Comparison of ENCODE assay signal across 8 mouse cellular contexts in the genomic region with DNA sequence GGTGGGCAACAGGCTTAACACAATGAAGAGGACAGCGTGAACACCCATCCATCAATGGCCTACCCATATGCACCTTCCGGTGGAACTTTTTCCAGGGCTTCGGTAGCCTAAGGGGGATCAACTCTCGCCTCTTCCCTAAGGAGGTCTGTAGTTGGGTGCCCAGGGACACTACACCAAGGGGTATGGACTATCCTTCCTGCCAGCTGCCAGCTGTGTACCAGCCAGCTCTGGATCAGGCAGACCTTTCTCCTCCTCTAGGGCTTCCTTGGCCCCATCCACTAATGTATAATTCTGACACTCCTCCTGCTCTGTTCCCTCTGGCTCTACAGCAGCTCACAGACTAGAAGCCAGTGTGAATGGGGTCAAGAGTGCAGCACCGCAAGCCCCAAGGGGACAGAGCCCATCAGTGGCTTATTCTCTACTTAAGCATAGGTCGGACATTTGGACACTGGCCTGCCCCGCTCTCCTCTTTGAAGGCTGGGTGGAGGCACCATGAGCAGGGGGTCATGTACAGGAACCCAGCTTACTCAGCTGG. TPM values are rescaled to one million over a fixed set of nuclear protein-coding genes. Genes with fewer than 3 reads are reported as not detected.
DNase-seq lines count a peak whose midpoint lies in the region; ATAC-seq and TF ChIP-seq lines count a peak whose summit lies in the region.

No protein-coding gene starts in this region.

- H3K27me3 ChIP-seq in lung, embryonic 15.5 days: no peaks in the 10 kb centered on the region
- H3K27me3 ChIP-seq in embryonic facial prominence, embryonic 11.5 days (ENCODE audit: control insufficient read depth, insufficient read depth, low read length): no peaks in the 10 kb centered on the region
- H3K27me3 ChIP-seq in intestine, postnatal 0 days (replicated peaks; ENCODE audit: control insufficient read depth, insufficient read depth, low read length): no peaks in the 10 kb centered on the region
- no peaks in the 10 kb centered on the region for H3K27me3 ChIP-seq in neural tube, embryonic 15.5 days (replicated peaks)
- H3K27me3 ChIP-seq in cerebellum, adult 2 months (ENCODE audit: control insufficient read depth, insufficient read depth, low read length): no peaks in the 10 kb centered on the region

- peaks cover 42% of the 10 kb centered on the region for H3K4me1 ChIP-seq in lung, embryonic 15.5 days
- H3K4me1 ChIP-seq in embryonic facial prominence, embryonic 11.5 days (ENCODE audit: control insufficient read depth, insufficient read depth, low read length): peaks cover 7% of the 10 kb centered on the region
- peaks cover 11% of the 10 kb centered on the region; the same call in 1 of the 2 replicates for H3K4me1 ChIP-seq in intestine, postnatal 0 days (replicated peaks; ENCODE audit: control insufficient read depth, insufficient read depth, low read length)
- H3K4me1 ChIP-seq in neural tube, embryonic 15.5 days: peaks cover 22% of the 10 kb centered on the region
- H3K4me1 ChIP-seq in cerebellum, adult 2 months (ENCODE audit: control insufficient read depth, insufficient read depth, low read length): no peaks in the 10 kb centered on the region

- peak overlapping the region; percentile 67 for H3K9ac ChIP-seq in lung, embryonic 15.5 days
- H3K9ac ChIP-seq in embryonic facial prominence, embryonic 11.5 days (replicated peaks; ENCODE audit: low read length): peak overlapping the region; percentile 74
- H3K9ac ChIP-seq in intestine, postnatal 0 days (ENCODE audit: low read depth, low read length): peak overlapping the region; percentile 62
- H3K9ac ChIP-seq in neural tube, embryonic 15.5 days (replicated peaks): peak overlapping the region; percentile 36; the same call in 1 of the 2 replicates

- no peak for TF ChIP-seq POLR2A in cerebellum, adult 2 months (IDR thresholded peaks at IDR 0.05; ENCODE audit: borderline replicate concordance, insufficient read depth, low read length)

- H3K4me3 ChIP-seq in lung, embryonic 15.5 days: peak overlapping the region; percentile 52
- H3K4me3 ChIP-seq in embryonic facial prominence, embryonic 11.5 days (ENCODE audit: low read depth, low read length): peak overlapping the region; percentile 60
- H3K4me3 ChIP-seq in intestine, postnatal 0 days (ENCODE audit: low read depth, low read length): peak overlapping the region; percentile 44
- peak overlapping the region; percentile 33 for H3K4me3 ChIP-seq in neural tube, embryonic 15.5 days (replicated peaks)
- no peak overlapping the region for H3K4me3 ChIP-seq in cerebellum, adult 2 months (replicated peaks; ENCODE audit: insufficient read depth, low read depth, low read length)

- H3K9me3 ChIP-seq in lung, embryonic 15.5 days: no peaks in the 10 kb centered on the region
- H3K9me3 ChIP-seq in embryonic facial prominence, embryonic 11.5 days (replicated peaks; ENCODE audit: control insufficient read depth, low read length): no peaks in the 10 kb centered on the region
- H3K9me3 ChIP-seq in intestine, postnatal 0 days (ENCODE audit: control insufficient read depth): no peaks in the 10 kb centered on the region
- H3K9me3 ChIP-seq in neural tube, embryonic 15.5 days (replicated peaks): no peaks in the 10 kb centered on the region

- peak overlapping the region; percentile 77 for H3K4me2 ChIP-seq in lung, embryonic 15.5 days
- peak overlapping the region; percentile 89 for H3K4me2 ChIP-seq in embryonic facial prominence, embryonic 11.5 days (ENCODE audit: low read depth, low read length)
- peak overlapping the region; percentile 63 for H3K4me2 ChIP-seq in intestine, postnatal 0 days (replicated peaks; ENCODE audit: low read depth)
- H3K4me2 ChIP-seq in neural tube, embryonic 15.5 days: peak overlapping the region; percentile 49

- DNase-seq in lung, postnatal 10 days: no peak
- DNase-seq in embryonic facial prominence, embryonic 11.5 days (ENCODE audit: low spot score): no peak
- no peak for DNase-seq in layer of hippocampus, postnatal 14 days (ENCODE audit: low spot score in 2 of 2)
- DNase-seq in layer of hippocampus, postnatal 10 days (ENCODE audit: low spot score in 2 of 2): no peak
- DNase-seq in cerebellum, adult 2 months: no peak

- no peak for ATAC-seq in lung, embryonic 15.5 days (ENCODE audit: borderline replicate concordance, extremely low read depth, low FRiP score, low TSS enrichment)
- no peak for ATAC-seq in embryonic facial prominence, embryonic 11.5 days (replicated peaks; ENCODE audit: insufficient number of reproducible peaks, low FRiP score, low TSS enrichment, low read depth)
- ATAC-seq in intestine, postnatal 0 days: no peak
- ATAC-seq in neural tube, embryonic 15.5 days (ENCODE audit: low FRiP score): no peak

- H3K27ac ChIP-seq in lung, embryonic 15.5 days: peak overlapping the region; percentile 98
- peak overlapping the region; percentile 94 for H3K27ac ChIP-seq in embryonic facial prominence, embryonic 11.5 days (replicated peaks; ENCODE audit: low read depth, low read length)
- peak overlapping the region; percentile 75 for H3K27ac ChIP-seq in intestine, postnatal 0 days (ENCODE audit: low read depth, low read length)
- peak overlapping the region; percentile 74 for H3K27ac ChIP-seq in neural tube, embryonic 15.5 days (replicated peaks)
- no peak overlapping the region for H3K27ac ChIP-seq in cerebellum, adult 2 months (ENCODE audit: insufficient read depth, low read length)

- TF ChIP-seq CTCF in intestine, postnatal 0 days (IDR thresholded peaks at IDR 0.05; ENCODE audit: low read depth): no peak
- TF ChIP-seq CTCF in cerebellum, adult 2 months (IDR thresholded peaks at IDR 0.05; ENCODE audit: borderline replicate concordance, insufficient read depth, low read depth, low read length): no peak

- H3K36me3 ChIP-seq in lung, embryonic 15.5 days: peaks cover 24% of the 10 kb centered on the region
- peaks cover 5% of the 10 kb centered on the region for H3K36me3 ChIP-seq in embryonic facial prominence, embryonic 11.5 days (replicated peaks; ENCODE audit: control insufficient read depth, insufficient read depth, low read depth, low read length)
- H3K36me3 ChIP-seq in intestine, postnatal 0 days (ENCODE audit: control insufficient read depth, insufficient read depth): peaks cover 20% of the 10 kb centered on the region
- H3K36me3 ChIP-seq in neural tube, embryonic 15.5 days: no peaks in the 10 kb centered on the region

- 34% methylated on average over 7 of the region's 7 CpGs for WGBS in lung, embryonic 15.5 days
- 23% methylated on average over 7 of the region's 7 CpGs for whole genome bisulfite sequencing in embryonic facial prominence, embryonic 11.5 days
- 57% methylated on average over 7 of the region's 7 CpGs for WGBS in intestine, postnatal 0 days
- 85% methylated on average over 7 of the region's 7 CpGs for WGBS in neural tube, embryonic 15.5 days
- WGBS in cerebellum, adult 2 months: 89% methylated on average over 7 of the region's 7 CpGs

RNA-seq across cellular contexts. Expression of gene Emilin1, which starts 1.0 kb away (rescaled TPM):
- 228 and 233 TPM in 2 replicates for polyA plus RNA-seq in lung, embryonic 15.5 days (2015; fragmentation: Nextera tagmentation; extraction: Ambion mirVana)
- polyA plus RNA-seq in embryonic facial prominence, embryonic 11.5 days (2014; fragmentation: Nextera tagmentation; extraction: Ambion mirVana): 79.7 and 95.4 TPM in 2 replicates
- polyA plus RNA-seq in intestine, postnatal 0 days (2015; fragmentation: Nextera tagmentation; extraction: Ambion mirVana): 63.2 and 63.7 TPM in 2 replicates
- 24.5 and 52.1 TPM in 2 replicates for polyA plus RNA-seq in neural tube, embryonic 15.5 days (2015; fragmentation: Nextera tagmentation; extraction: Ambion mirVana)
- 1 to 10 TPM; 3.9 to 4.5 TPM for total RNA-seq in layer of hippocampus, postnatal 14 days (2021)
- total RNA-seq in layer of hippocampus, postnatal 10 days (2021): 1 to 10 TPM; 5.7 to 6.5 TPM
- polyA plus RNA-seq in cerebellum, adult 2 months (2012; rRNA removed): 1.7 and 2.6 TPM in 2 replicates

RNA-seq across cellular contexts. Expression of gene Ost4, which starts 6.6 kb away (rescaled TPM):
- 421 and 449 TPM in 2 replicates for polyA plus RNA-seq in lung, embryonic 15.5 days (2015; fragmentation: Nextera tagmentation; extraction: Ambion mirVana)
- 347 and 379 TPM in 2 replicates for polyA plus RNA-seq in embryonic facial prominence, embryonic 11.5 days (2014; fragmentation: Nextera tagmentation; extraction: Ambion mirVana)
- polyA plus RNA-seq in intestine, postnatal 0 days (2015; fragmentation: Nextera tagmentation; extraction: Ambion mirVana): 458 and 495 TPM in 2 replicates
- polyA plus RNA-seq in neural tube, embryonic 15.5 days (2015; fragmentation: Nextera tagmentation; extraction: Ambion mirVana): 244 and 282 TPM in 2 replicates
- total RNA-seq in layer of hippocampus, postnatal 14 days (2021): 100 to 1,000 TPM; 100 to 108 TPM
- 10 to 100 TPM; 91.7 to 98.2 TPM for total RNA-seq in layer of hippocampus, postnatal 10 days (2021)
- 174 and 187 TPM in 2 replicates for polyA plus RNA-seq in cerebellum, adult 2 months (2012; rRNA removed)

RNA-seq across cellular contexts. Expression of gene Khk, which starts 7.1 kb away (rescaled TPM):
- polyA plus RNA-seq in lung, embryonic 15.5 days (2015; fragmentation: Nextera tagmentation; extraction: Ambion mirVana): 11.8 and 14.6 TPM in 2 replicates
- polyA plus RNA-seq in embryonic facial prominence, embryonic 11.5 days (2014; fragmentation: Nextera tagmentation; extraction: Ambion mirVana): 9.2 and 9.9 TPM in 2 replicates
- polyA plus RNA-seq in intestine, postnatal 0 days (2015; fragmentation: Nextera tagmentation; extraction: Ambion mirVana): 89.6 and 97.9 TPM in 2 replicates
- 12.7 and 17.0 TPM in 2 replicates for polyA plus RNA-seq in neural tube, embryonic 15.5 days (2015; fragmentation: Nextera tagmentation; extraction: Ambion mirVana)
- total RNA-seq in layer of hippocampus, postnatal 14 days (2021): 10 to 100 TPM; 11.5 to 12.9 TPM
- 10 to 100 TPM in 1 of 2 experiments, 1 to 10 TPM in 1; 8.0 to 12.7 TPM for total RNA-seq in layer of hippocampus, postnatal 10 days (2021)
- 34.1 and 34.2 TPM in 2 replicates for polyA plus RNA-seq in cerebellum, adult 2 months (2012; rRNA removed)

RNA-seq across cellular contexts. Expression of gene Agbl5, which starts 25.7 kb away (rescaled TPM):
- polyA plus RNA-seq in lung, embryonic 15.5 days (2015; fragmentation: Nextera tagmentation; extraction: Ambion mirVana): 20.4 and 21.0 TPM in 2 replicates
- 31.5 and 33.0 TPM in 2 replicates for polyA plus RNA-seq in embryonic facial prominence, embryonic 11.5 days (2014; fragmentation: Nextera tagmentation; extraction: Ambion mirVana)
- polyA plus RNA-seq in intestine, postnatal 0 days (2015; fragmentation: Nextera tagmentation; extraction: Ambion mirVana): 5.5 and 6.5 TPM in 2 replicates
- 18.9 and 21.1 TPM in 2 replicates for polyA plus RNA-seq in neural tube, embryonic 15.5 days (2015; fragmentation: Nextera tagmentation; extraction: Ambion mirVana)
- total RNA-seq in layer of hippocampus, postnatal 14 days (2021): 10 to 100 TPM; 12.7 to 14.7 TPM
- total RNA-seq in layer of hippocampus, postnatal 10 days (2021): 10 to 100 TPM; 23.0 to 25.6 TPM
- 15.1 TPM in 2 replicates for polyA plus RNA-seq in cerebellum, adult 2 months (2012; rRNA removed)

RNA-seq across cellular contexts. Expression of gene Cgref1, which starts 31.2 kb away (rescaled TPM):
- polyA plus RNA-seq in lung, embryonic 15.5 days (2015; fragmentation: Nextera tagmentation; extraction: Ambion mirVana): 2.3 and 2.4 TPM in 2 replicates
- 3.7 and 4.4 TPM in 2 replicates for polyA plus RNA-seq in embryonic facial prominence, embryonic 11.5 days (2014; fragmentation: Nextera tagmentation; extraction: Ambion mirVana)
- 535 and 618 TPM in 2 replicates for polyA plus RNA-seq in intestine, postnatal 0 days (2015; fragmentation: Nextera tagmentation; extraction: Ambion mirVana)
- polyA plus RNA-seq in neural tube, embryonic 15.5 days (2015; fragmentation: Nextera tagmentation; extraction: Ambion mirVana): 68.9 and 80.2 TPM in 2 replicates
- 10 to 100 TPM; 24.6 to 26.9 TPM for total RNA-seq in layer of hippocampus, postnatal 14 days (2021)
- 10 to 100 TPM; 39.6 to 43.0 TPM for total RNA-seq in layer of hippocampus, postnatal 10 days (2021)
- 16.7 and 18.5 TPM in 2 replicates for polyA plus RNA-seq in cerebellum, adult 2 months (2012; rRNA removed)
